Mouse (Mus musculus): ENCODE results near the gene Rnaseh2a.
A peak's percentile ranks its signal among the peaks of the same experiment; 100 is the strongest.

- TF ChIP-seq CTCF (IDR thresholded peaks at IDR 0.05; ENCODE audit: borderline replicate concordance, control insufficient read depth, extremely low read depth, insufficient read depth, low read length, poor library complexity) (no peak), POLR2A (IDR thresholded peaks at IDR 0.05; ENCODE audit: control insufficient read depth, extremely low read depth, insufficient read depth, low read length, poor library complexity) (peak; percentile 14; the same call in 1 of the 2 replicates)
Observed at GRCm38 (mm10) chr8:84912895-84913501, 56.6 kb downstream of the Rnaseh2a start.

All from thymus, adult 2 months (tissue).